Mouse (Mus musculus): Measurements from ENCODE around the gene Cyp3a57. TPM values are rescaled to one million over a fixed set of nuclear protein-coding genes. Genes with fewer than 3 reads are reported as not detected.
"Not testable (repeated sequence)": the region's sequence is repeated elsewhere in the genome, so short reads cannot be mapped to it uniquely, and the experiment has no call there.

The Cyp3a57 gene
- polyA plus RNA-seq (2015; fragmentation: Nextera tagmentation; extraction: Ambion mirVana) = not detected in 2 replicates

GRCm38 (mm10) chr5:145344941-145345340, at the start of gene Cyp3a57:
Gene Cyp3a57 (plus strand): TSS chr5:145345279.
- WGBS = 67% methylated on average over 1 of the region's 1 CpGs
- Histone ChIP-seq H3K9ac (ENCODE audit: low read length) (no peak within 1 kb of the TSS), H3K27me3 (ENCODE audit: control insufficient read depth, insufficient read depth, low read length) (no peaks in the 10 kb centered on the region), H3K4me2 (ENCODE audit: low read depth, low read length) (no peak within 1 kb of the TSS), H3K36me3 (ENCODE audit: control insufficient read depth, insufficient read depth) (no peaks in the 10 kb centered on the region), H3K27ac (ENCODE audit: low read length) (no peak within 1 kb of the TSS), H3K9me3 (replicated peaks; ENCODE audit: control insufficient read depth, low read length) (no peaks in the 10 kb centered on the region), H3K4me1 (ENCODE audit: control insufficient read depth, insufficient read depth, low read length) (no peaks in the 10 kb centered on the region), H3K4me3 (ENCODE audit: low read length) (no peak within 1 kb of the TSS)
- ATAC-seq (replicated peaks; ENCODE audit: extremely low read depth, insufficient read depth, low FRiP score) = no peak

- H3K36me3 ChIP-seq (ENCODE audit: control insufficient read depth, insufficient read depth) = no peaks in the 10 kb centered on the region
- no peaks in the 10 kb centered on the region for H3K9me3 ChIP-seq (replicated peaks; ENCODE audit: control insufficient read depth, low read length)
- ATAC-seq (replicated peaks; ENCODE audit: extremely low read depth, insufficient read depth, low FRiP score) = no peak
Measured at GRCm38 (mm10) chr5:145300469-145300868, 44.6 kb upstream of the Cyp3a57 start.

GRCm38 (mm10) chr5:145301796-145302195, 43.3 kb upstream of the Cyp3a57 start:
- not testable (repeated sequence) for H3K27me3 ChIP-seq (ENCODE audit: control insufficient read depth, insufficient read depth, low read length); H3K4me2 ChIP-seq (ENCODE audit: low read depth, low read length); H3K36me3 ChIP-seq (ENCODE audit: control insufficient read depth, insufficient read depth); H3K4me3 ChIP-seq (ENCODE audit: low read length); ATAC-seq (replicated peaks; ENCODE audit: extremely low read depth, insufficient read depth, low FRiP score); H3K4me1 ChIP-seq (ENCODE audit: control insufficient read depth, insufficient read depth, low read length); H3K9me3 ChIP-seq (replicated peaks; ENCODE audit: control insufficient read depth, low read length); H3K27ac ChIP-seq (ENCODE audit: low read length); H3K9ac ChIP-seq (ENCODE audit: low read length)
- 71% methylated on average over 4 of the region's 4 CpGs for WGBS

More at GRCm38 (mm10) chr5:145300469-145300868, 44.6 kb upstream of the Cyp3a57 start:
- Histone ChIP-seq H3K9ac (ENCODE audit: low read length) (no peak overlapping the region), H3K27me3 (ENCODE audit: control insufficient read depth, insufficient read depth, low read length) (no peaks in the 10 kb centered on the region), H3K4me3 (ENCODE audit: low read length) (no peak overlapping the region), H3K4me2 (ENCODE audit: low read depth, low read length) (no peak overlapping the region), H3K4me1 (ENCODE audit: control insufficient read depth, insufficient read depth, low read length) (no peaks in the 10 kb centered on the region), H3K27ac (ENCODE audit: low read length) (no peak overlapping the region)

GRCm38 (mm10) chr5:145302424-145302823, 42.7 kb upstream of the Cyp3a57 start:
- H3K36me3 ChIP-seq (ENCODE audit: control insufficient read depth, insufficient read depth) = no peaks in the 10 kb centered on the region
- no peak overlapping the region for H3K4me3 ChIP-seq (ENCODE audit: low read length)
- no peaks in the 10 kb centered on the region for H3K4me1 ChIP-seq (ENCODE audit: control insufficient read depth, insufficient read depth, low read length)
- no peak overlapping the region for H3K27ac ChIP-seq (ENCODE audit: low read length)
- H3K9me3 ChIP-seq (replicated peaks; ENCODE audit: control insufficient read depth, low read length) = no peaks in the 10 kb centered on the region
- H3K27me3 ChIP-seq (ENCODE audit: control insufficient read depth, insufficient read depth, low read length) = no peaks in the 10 kb centered on the region
- no peak overlapping the region for H3K4me2 ChIP-seq (ENCODE audit: low read depth, low read length)
- H3K9ac ChIP-seq (ENCODE audit: low read length) = no peak overlapping the region
- WGBS = 53% methylated on average over 1 of the region's 1 CpGs
- ATAC-seq (replicated peaks; ENCODE audit: extremely low read depth, insufficient read depth, low FRiP score) = no peak

GRCm38 (mm10) chr5:145306953-145307352, 38.1 kb upstream of the Cyp3a57 start:
- not testable (repeated sequence) for H3K4me2 ChIP-seq (ENCODE audit: low read depth, low read length); H3K36me3 ChIP-seq (ENCODE audit: control insufficient read depth, insufficient read depth); H3K9me3 ChIP-seq (replicated peaks; ENCODE audit: control insufficient read depth, low read length); H3K4me1 ChIP-seq (ENCODE audit: control insufficient read depth, insufficient read depth, low read length); H3K4me3 ChIP-seq (ENCODE audit: low read length); ATAC-seq (replicated peaks; ENCODE audit: extremely low read depth, insufficient read depth, low FRiP score); H3K27ac ChIP-seq (ENCODE audit: low read length); H3K9ac ChIP-seq (ENCODE audit: low read length); H3K27me3 ChIP-seq (ENCODE audit: control insufficient read depth, insufficient read depth, low read length)
- 83% methylated on average over 4 of the region's 4 CpGs for WGBS

- not testable (repeated sequence) for H3K9me3 ChIP-seq (replicated peaks; ENCODE audit: control insufficient read depth, low read length); H3K4me1 ChIP-seq (ENCODE audit: control insufficient read depth, insufficient read depth, low read length); H3K4me2 ChIP-seq (ENCODE audit: low read depth, low read length); H3K36me3 ChIP-seq (ENCODE audit: control insufficient read depth, insufficient read depth); H3K4me3 ChIP-seq (ENCODE audit: low read length); ATAC-seq (replicated peaks; ENCODE audit: extremely low read depth, insufficient read depth, low FRiP score); H3K9ac ChIP-seq (ENCODE audit: low read length); H3K27ac ChIP-seq (ENCODE audit: low read length); H3K27me3 ChIP-seq (ENCODE audit: control insufficient read depth, insufficient read depth, low read length)
- 70% methylated on average over 3 of the region's 3 CpGs for WGBS
Measured at GRCm38 (mm10) chr5:145307811-145308210, 37.3 kb upstream of the Cyp3a57 start.

- Histone ChIP-seq H3K4me3 (ENCODE audit: low read length) (no peak overlapping the region), H3K27ac (ENCODE audit: low read length) (no peak overlapping the region), H3K36me3 (ENCODE audit: control insufficient read depth, insufficient read depth) (no peaks in the 10 kb centered on the region), H3K9ac (ENCODE audit: low read length) (no peak overlapping the region), H3K4me1 (ENCODE audit: control insufficient read depth, insufficient read depth, low read length) (no peaks in the 10 kb centered on the region), H3K4me2 (ENCODE audit: low read depth, low read length) (no peak overlapping the region), H3K9me3 (replicated peaks; ENCODE audit: control insufficient read depth, low read length) (peaks cover 3% of the 10 kb centered on the region; the same call in 1 of the 2 replicates), H3K27me3 (ENCODE audit: control insufficient read depth, insufficient read depth, low read length) (no peaks in the 10 kb centered on the region)
- no peak for ATAC-seq (replicated peaks; ENCODE audit: extremely low read depth, insufficient read depth, low FRiP score)
Measured at GRCm38 (mm10) chr5:145313845-145314244, 31.2 kb upstream of the Cyp3a57 start.

- 75% methylated on average over 1 of the region's 1 CpGs for WGBS
Measured at GRCm38 (mm10) chr5:145317141-145317540, 27.9 kb upstream of the Cyp3a57 start.

GRCm38 (mm10) chr5:145338756-145339155, 6.3 kb upstream of the Cyp3a57 start:
- H3K4me1 ChIP-seq (ENCODE audit: control insufficient read depth, insufficient read depth, low read length); H3K4me3 ChIP-seq (ENCODE audit: low read length); H3K4me2 ChIP-seq (ENCODE audit: low read depth, low read length); H3K27me3 ChIP-seq (ENCODE audit: control insufficient read depth, insufficient read depth, low read length); H3K9ac ChIP-seq (ENCODE audit: low read length); ATAC-seq (replicated peaks; ENCODE audit: extremely low read depth, insufficient read depth, low FRiP score); H3K36me3 ChIP-seq (ENCODE audit: control insufficient read depth, insufficient read depth); H3K27ac ChIP-seq (ENCODE audit: low read length); H3K9me3 ChIP-seq (replicated peaks; ENCODE audit: control insufficient read depth, low read length): not testable (repeated sequence)

More at GRCm38 (mm10) chr5:145317141-145317540, 27.9 kb upstream of the Cyp3a57 start:
- ATAC-seq (replicated peaks; ENCODE audit: extremely low read depth, insufficient read depth, low FRiP score) = no peak
- no peak overlapping the region for H3K4me2 ChIP-seq (ENCODE audit: low read depth, low read length)
- peaks cover 4% of the 10 kb centered on the region for H3K9me3 ChIP-seq (replicated peaks; ENCODE audit: control insufficient read depth, low read length)
- H3K9ac ChIP-seq (ENCODE audit: low read length) = no peak overlapping the region
- no peaks in the 10 kb centered on the region for H3K27me3 ChIP-seq (ENCODE audit: control insufficient read depth, insufficient read depth, low read length)
- H3K36me3 ChIP-seq (ENCODE audit: control insufficient read depth, insufficient read depth) = no peaks in the 10 kb centered on the region
- no peak overlapping the region for H3K27ac ChIP-seq (ENCODE audit: low read length)
- H3K4me3 ChIP-seq (ENCODE audit: low read length) = no peak overlapping the region
- no peaks in the 10 kb centered on the region for H3K4me1 ChIP-seq (ENCODE audit: control insufficient read depth, insufficient read depth, low read length)

- Histone ChIP-seq H3K4me3 (ENCODE audit: low read length) (no peak overlapping the region), H3K27ac (ENCODE audit: low read length) (no peak overlapping the region), H3K27me3 (ENCODE audit: control insufficient read depth, insufficient read depth, low read length) (no peaks in the 10 kb centered on the region), H3K9ac (ENCODE audit: low read length) (no peak overlapping the region), H3K4me1 (ENCODE audit: control insufficient read depth, insufficient read depth, low read length) (no peaks in the 10 kb centered on the region), H3K9me3 (replicated peaks; ENCODE audit: control insufficient read depth, low read length) (no peaks in the 10 kb centered on the region), H3K36me3 (ENCODE audit: control insufficient read depth, insufficient read depth) (no peaks in the 10 kb centered on the region), H3K4me2 (ENCODE audit: low read depth, low read length) (no peak overlapping the region)
- no peak for ATAC-seq (replicated peaks; ENCODE audit: extremely low read depth, insufficient read depth, low FRiP score)
Measured at GRCm38 (mm10) chr5:145349697-145350096, 4.6 kb downstream of the Cyp3a57 start.
